Mouse (Mus musculus) adrenal gland, postnatal 36 days (tissue): ENCODE data around the gene Pcbp3. TPM values are rescaled to one million over a fixed set of nuclear protein-coding genes. Genes with fewer than 3 reads are reported as not detected.

Source experiments
- DNase-seq, 2 experiments: peaks; one replicate each; pipeline ENCODE4 v3.0.0; 2021; ENCODE audit warnings: mixed read lengths in 1 of 2
- total RNA-seq, 2 experiments: library from RNA; stranded (reverse); gene quantifications; 2 replicates each; pipeline ENCODE4 v1.2.3; 2021

The Pcbp3 gene
- total RNA-seq, 2 experiments from 2014 or later = 22.9 to 32.9 TPM

GRCm38 (mm10) chr10:76844901-76845300, 116.8 kb downstream of the Pcbp3 start:
- no peak for DNase-seq

GRCm38 (mm10) chr10:76844365-76844764, 117.3 kb downstream of the Pcbp3 start:
- no peak for DNase-seq

- DNase-seq = no peak
Observed at GRCm38 (mm10) chr10:76842087-76842486, 119.6 kb downstream of the Pcbp3 start.

DNA sequence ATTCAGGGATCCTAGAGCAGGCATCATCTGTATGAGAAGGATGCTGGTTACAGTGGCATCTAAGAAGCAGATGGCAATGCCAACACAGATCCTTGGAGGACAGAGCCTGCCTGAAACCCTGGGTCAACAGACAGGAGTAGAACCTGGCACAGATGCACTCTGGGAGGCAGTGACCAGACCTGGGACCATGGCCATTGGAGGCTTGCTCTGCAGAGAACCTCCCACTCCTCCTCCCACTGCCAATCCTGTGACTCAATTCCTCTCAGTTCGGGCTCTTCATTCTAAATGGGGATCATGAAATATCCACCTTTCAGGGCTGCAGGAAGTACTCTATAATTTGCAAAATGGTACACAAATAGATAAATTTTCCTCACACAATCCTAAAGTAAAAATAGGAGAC, 120.5 kb downstream of the Pcbp3 start:
- no peak for DNase-seq

DNA sequence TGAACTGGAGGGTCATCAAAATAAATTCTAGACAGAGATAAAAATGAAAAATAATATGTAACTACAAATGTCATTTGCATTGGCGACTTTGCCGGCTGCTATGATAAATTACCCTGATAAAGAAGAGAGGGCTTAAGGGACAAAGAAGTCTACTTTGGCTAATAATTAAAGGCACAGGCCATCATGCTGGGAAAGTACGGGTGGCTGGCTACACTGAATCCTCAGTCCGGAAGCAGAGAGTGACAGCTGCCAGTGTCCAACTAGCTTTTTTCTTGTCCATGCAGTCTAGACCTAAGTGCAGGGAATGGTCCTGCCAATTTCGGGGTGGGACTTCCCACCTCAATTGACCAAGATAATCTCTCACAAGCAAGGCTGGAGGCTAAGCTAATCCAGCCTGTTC, 121.1 kb downstream of the Pcbp3 start:
- no peak for DNase-seq

GRCm38 (mm10) chr10:76835497-76836357, 126.0 kb downstream of the Pcbp3 start:
- DNase-seq = peak; percentile 85 to 88

DNA sequence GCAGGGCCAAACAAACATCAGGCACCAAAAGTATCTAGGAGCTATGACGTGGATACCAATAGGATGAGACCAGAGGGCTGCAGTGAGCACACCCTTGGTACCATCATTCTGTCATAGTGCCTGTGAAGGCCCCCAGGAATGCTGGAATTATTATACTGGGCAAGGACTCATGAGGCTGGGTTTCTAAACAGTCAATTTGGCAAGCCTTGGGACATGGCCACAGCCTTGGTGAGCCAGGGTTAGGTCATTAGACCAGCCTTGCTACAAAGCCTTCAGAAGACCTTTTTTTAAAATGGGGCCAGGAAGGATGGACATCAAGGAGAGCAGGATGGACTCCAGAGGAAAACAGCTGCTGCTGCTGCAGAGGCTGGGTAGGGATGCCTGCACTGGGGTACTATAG, 128.8 kb downstream of the Pcbp3 start:
- peak; percentile 28 to 50 for DNase-seq

DNA sequence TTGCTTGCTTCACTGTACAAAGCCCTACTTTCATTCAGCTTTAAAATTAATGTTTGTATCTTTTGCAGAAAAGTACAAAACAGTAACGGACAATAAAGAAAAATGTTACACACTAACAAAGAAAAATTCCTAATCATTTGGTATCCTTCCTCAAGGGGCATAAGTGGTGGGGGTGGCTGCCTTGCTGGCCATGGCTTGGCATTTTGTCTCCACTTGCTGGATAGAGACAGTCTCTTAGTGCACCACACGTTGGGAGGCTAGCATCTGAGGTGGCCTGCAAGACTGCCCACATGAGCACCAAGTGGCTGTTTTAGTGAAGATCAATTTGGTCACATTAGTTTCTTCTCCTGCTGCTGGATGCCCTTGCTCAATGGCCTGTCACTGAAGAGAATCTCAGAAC, 129.8 kb downstream of the Pcbp3 start:
- no peak for DNase-seq

DNA sequence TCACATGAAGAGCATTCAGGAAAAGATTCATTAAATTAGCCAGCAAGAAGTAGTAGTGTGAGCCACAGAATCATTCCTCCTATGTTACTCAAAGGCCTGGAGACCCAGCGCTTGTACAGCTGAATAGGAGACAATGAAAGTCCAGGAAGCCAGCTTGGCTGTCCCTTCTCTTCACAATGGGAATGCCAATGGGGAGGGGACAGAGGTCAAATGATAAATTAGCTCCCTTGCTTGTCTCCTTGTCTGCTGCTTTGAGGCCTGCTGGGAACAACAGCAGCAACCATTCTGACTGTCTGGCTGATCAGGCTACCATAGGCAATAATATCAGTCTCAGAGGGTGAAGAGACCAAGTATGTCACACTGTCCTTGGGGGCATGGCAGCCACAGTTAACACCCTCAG, 130.5 kb downstream of the Pcbp3 start:
- no peak for DNase-seq

DNA sequence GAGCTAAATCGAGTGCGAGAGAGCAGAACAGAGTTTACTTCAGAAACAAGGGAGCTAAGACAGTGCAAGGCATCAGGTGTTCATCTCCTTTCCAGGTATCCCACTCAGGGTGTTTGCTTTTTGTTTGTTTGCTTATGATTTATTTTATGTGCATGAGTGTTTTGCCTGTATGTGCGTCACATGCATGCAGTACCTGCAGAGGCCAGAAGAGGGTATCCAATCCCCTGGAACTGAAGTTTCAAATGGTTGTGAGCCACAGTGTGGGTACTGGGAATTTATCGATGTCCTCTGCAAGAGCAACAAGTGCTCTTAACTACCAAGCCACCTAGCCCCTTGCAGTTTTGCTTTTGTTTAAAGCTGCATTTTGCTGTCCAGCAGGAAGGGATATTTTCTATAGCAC, 132.8 kb downstream of the Pcbp3 start:
- DNase-seq = no peak

DNA sequence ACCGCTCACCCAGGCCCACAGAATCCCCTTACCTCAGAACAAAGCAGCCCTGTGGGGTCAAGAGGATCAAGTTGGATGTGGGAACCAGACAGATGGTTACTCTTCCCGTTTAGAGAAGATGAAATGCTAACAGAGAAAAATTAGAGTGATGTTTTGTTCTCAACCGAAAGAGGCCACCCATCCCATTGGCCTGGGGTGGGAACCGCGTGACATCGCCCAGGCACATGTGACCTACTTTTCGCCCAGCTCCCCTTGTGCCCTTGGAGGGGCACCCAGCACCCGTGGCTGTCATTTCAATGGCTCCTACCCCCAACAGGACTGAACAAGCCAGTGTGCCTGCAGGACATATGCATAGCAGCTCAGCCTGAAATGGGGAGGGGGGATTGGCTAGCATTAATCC, 139.0 kb downstream of the Pcbp3 start:
- no peak for DNase-seq

GRCm38 (mm10) chr10:76819321-76819720, 142.4 kb downstream of the Pcbp3 start:
- DNase-seq = no peak

DNA sequence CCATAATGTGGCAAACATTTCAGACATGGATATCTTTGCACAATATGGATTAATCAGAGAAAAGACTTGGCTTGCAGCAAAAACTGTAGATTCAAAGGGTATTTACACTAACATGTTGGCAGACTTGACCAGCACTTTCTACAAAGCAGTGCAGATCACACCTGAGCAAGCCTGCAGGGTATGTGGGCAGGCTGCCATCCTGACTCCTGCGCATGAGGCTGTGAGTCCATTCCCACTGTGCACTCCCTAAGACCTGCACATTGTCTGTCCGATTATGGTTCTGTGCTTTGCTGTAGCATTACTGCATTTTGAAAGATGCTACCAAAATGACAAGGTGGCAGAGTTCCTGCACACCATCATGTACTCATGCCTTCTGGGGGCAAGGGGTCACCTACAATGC, 143.3 kb downstream of the Pcbp3 start:
- no peak for DNase-seq

DNA sequence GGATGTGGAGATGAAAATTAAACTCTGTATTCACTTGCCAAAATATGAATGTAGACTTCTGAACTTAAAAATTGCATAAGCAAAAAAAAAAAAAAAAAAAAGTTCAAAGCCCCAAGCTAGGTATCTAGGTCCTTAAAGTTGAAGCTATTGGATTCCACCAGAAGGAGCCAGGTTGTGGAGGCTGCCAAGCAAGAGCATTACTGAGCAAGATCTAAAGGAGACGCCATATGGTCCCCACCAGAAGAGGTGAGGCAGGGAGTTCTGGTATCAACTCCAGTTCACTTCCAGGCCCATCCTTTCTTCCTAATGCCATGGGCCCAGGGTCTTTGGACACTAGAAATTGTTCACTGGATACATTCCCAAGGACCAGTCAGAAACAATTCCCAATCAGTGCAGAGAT, 144.8 kb downstream of the Pcbp3 start:
- no peak for DNase-seq

DNA sequence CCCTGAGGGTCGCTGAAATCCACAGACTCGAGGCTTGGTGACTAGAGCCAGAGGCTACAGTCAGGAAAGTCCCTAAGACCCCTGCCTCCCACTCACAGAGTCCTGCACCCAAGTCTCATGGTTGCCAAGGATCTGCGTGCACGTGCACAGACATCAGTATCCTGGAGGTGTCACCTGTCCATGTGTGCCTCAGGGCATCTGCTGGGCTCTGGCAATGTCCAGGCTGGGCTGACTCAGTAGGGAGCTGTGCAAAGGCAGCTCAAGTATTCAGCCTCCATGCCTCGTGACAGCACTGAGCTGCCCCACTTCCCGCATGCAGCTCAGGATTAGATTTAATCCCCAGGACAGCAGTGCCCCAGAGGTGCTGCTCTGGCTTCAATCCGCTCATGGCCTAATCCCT, 145.3 kb downstream of the Pcbp3 start:
- no peak for DNase-seq

- peak; percentile 12 to 20 for DNase-seq
Observed at GRCm38 (mm10) chr10:76815481-76815880, 146.2 kb downstream of the Pcbp3 start.

GRCm38 (mm10) chr10:76814811-76815210, 146.9 kb downstream of the Pcbp3 start:
- DNase-seq = no peak

DNA sequence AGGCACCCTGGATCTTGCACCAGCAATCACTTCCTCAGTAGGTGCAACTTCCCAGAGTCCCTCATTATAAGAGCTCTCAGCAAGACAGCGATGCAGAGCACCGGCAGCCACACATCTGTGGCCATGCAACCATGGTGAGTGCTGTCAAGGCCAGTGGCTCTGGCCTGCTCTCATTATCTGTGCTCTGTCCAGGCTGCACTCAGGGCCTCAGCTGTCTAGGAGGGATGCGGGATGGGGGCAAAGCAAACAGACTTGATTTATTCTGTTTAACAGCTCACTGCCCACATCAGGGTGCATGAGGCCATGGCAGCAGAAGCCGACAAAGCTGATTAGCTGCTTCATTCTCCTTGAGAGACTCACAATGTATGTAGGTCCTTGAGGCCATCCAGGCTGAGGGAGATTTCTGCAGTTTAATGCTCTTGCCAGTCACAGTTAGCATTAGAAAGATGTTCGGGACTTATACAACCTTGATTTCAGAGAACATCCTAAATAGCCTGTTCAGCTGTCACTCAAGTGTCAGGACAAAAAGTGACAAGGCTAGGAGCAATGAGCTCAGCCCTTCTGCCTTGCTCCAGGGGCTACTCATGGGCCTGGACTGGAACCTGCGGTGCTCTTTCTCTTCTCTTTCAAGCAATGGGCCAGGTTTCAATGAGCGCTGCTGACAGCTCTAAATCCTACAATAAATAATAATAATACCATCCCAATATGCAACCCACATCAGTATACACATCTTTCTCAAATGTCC, 151.6 kb downstream of the Pcbp3 start:
- DNase-seq = peak; percentile 8 to 22

DNA sequence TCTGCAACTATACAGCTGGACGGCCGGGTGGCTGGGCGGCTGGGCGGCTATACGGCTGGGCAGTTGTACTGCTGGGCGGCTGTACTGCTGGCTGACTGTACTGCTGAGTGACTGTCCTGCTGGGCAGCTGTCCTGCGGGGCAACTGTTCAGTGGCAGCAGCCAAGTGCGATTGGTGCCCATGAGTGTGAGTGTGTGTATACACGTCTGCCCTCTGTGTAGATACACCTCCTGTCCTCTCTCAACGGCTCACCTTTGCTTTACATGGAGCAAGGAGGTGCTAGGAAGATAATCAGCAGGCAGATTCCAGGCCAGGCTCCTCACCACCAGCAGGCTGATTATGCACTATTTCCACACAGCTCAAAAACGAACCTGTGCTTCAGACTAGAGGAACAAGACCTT, 152.2 kb downstream of the Pcbp3 start:
- no peak for DNase-seq

DNA sequence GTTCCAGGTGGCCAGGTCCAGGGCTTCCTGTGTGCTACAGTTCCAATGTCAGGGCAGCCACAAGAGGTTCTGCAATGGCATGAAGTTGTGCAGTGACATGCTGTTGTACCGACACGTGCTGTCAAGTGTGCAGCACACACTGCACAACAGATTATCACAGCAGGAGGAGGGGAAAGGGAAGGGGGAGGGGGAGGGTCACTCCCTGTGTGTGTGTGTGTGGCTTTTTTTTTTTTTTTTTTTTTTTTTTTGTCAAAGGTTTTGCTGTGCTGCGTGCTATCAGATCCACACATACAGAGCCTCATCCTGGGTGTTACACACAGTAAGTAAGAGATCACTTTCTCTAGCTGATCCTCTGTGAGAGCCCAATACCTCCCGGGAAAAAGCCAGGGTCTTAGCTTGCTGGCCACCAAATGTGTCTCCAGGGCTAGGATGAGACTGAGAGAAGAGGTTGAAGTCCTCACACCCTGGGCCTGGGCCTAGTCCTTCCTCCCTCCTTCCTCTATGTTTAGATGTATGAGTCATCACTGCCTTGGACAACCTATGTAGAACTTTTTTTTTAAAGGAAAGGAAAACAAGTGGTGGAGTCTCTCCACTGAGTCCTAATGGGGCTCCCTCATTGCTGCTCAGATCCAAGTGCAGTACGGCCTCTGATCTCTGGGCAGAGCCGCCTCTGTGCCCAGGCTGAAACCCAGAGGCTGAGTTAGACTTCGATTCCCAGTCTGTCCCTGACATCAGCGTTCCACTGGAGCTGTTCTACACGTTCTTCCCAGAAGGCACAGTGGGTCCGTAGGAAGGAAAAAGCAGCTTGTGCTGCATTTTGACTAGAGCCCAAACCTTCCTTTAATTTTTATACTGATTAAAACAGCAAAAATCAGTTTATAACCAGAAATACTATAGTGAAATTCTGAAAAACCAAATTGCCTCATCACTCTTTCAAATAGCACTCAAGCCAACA, 153.0 kb downstream of the Pcbp3 start:
- DNase-seq = no peak

DNA sequence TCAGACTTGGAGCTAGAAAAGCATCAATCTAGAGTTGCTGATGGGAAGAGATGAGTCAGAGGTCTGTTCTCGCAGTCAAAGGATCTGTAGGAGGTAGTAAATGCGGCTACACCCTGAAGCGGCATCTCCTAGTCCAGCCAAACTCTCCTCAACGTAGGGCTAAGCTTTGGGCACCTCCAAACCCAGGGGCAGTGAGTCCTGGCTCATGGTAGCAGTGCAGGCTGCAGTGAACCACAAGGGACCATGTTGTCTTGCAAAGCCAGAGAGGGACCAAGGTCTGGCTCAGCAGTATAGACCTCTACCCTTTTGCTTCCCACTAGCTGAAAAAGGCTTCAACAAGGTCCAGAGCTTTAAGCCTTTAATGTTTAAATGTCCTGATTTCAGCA, 159.2 kb downstream of the Pcbp3 start:
- DNase-seq = no peak

DNA sequence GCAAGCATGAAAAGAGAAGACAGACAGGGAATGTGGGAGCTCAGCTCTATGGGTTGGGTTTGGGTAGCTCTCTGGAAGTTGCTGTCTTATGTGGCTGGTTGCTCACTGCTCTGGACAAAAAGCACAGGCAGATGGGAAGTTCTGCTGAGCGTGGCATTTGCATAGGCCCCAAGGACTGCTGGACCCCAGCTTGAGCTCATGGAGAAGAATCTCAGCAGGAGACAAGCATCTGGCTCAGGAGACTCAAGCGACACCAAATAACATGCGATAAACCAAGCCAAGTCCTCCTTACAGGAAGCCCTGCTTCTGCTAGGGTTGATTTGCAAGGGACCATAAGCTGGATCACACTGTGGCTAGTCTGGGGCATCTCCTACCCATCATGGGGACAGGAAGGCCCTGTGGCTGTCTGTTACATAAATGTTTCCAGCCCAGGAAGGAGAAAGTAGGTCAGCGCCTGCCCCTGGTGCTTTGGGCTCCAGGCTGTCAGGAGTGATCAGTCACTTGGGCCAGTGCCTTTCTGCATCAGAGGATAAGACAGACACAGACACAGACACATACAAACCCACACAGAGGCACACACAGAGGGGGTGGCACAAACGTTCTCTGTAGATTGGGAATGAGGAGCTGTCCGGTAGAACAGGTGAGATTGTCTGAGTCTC, 159.7 kb downstream of the Pcbp3 start:
- DNase-seq = peak; percentile 35 to 53
